Mouse (Mus musculus): Measurements from ENCODE around the gene Frem2. TPM values are rescaled to one million over a fixed set of nuclear protein-coding genes. Genes with fewer than 3 reads are reported as not detected.

The Frem2 gene
- total and polyA plus RNA-seq, 3 experiments: 3.5 to 6.7 (median 5.3) TPM

- H3K27ac ChIP-seq: no peak overlapping the region
- TF ChIP-seq CTCF (IDR thresholded peaks at IDR 0.05) (no peak), POLR2A (IDR thresholded peaks at IDR 0.05; ENCODE audit: insufficient read depth, low read depth, low read length) (no peak), EP300 (IDR thresholded peaks at IDR 0.05; ENCODE audit: insufficient read depth, low read depth, low read length) (no peak)
- no peaks in the 10 kb centered on the region for H3K4me1 ChIP-seq (ENCODE audit: control insufficient read depth, insufficient read depth, low read length)
- 80% methylated on average over 6 of the region's 6 CpGs for WGBS
- H3K4me3 ChIP-seq: no peak overlapping the region
- intact Hi-C loops (cut with DNase I): no loop called here
- no peaks in the 10 kb centered on the region for H3K27me3 ChIP-seq (ENCODE audit: control insufficient read depth, insufficient read depth, low read length)
- H3K79me2 ChIP-seq (replicated peaks; ENCODE audit: control insufficient read depth, insufficient read depth, low read length): no peaks in the 10 kb centered on the region
- DNase-seq: no peak
- no peaks in the 10 kb centered on the region for H3K36me3 ChIP-seq (ENCODE audit: control insufficient read depth, insufficient read depth, low read length)
- H3K9ac ChIP-seq (ENCODE audit: low read depth, low read length): no peak overlapping the region
Observed at GRCm38 (mm10) chr3:53687776-53688175, 30.6 kb upstream of the Frem2 start.

GRCm38 (mm10) chr3:53682244-53682643, 25.1 kb upstream of the Frem2 start:
- no peaks in the 10 kb centered on the region for H3K4me1 ChIP-seq (ENCODE audit: control insufficient read depth, insufficient read depth, low read length)
- H3K36me3 ChIP-seq (ENCODE audit: control insufficient read depth, insufficient read depth, low read length): no peaks in the 10 kb centered on the region
- no peak for TF ChIP-seq CTCF (IDR thresholded peaks at IDR 0.05)
- TF ChIP-seq POLR2A (IDR thresholded peaks at IDR 0.05; ENCODE audit: insufficient read depth, low read depth, low read length): no peak
- no peak for TF ChIP-seq EP300 (IDR thresholded peaks at IDR 0.05; ENCODE audit: insufficient read depth, low read depth, low read length)
- no peaks in the 10 kb centered on the region for H3K27me3 ChIP-seq (ENCODE audit: control insufficient read depth, insufficient read depth, low read length)
- intact Hi-C loops (cut with DNase I): no loop called here
- no peak overlapping the region for H3K4me3 ChIP-seq
- WGBS: 73% methylated on average over 2 of the region's 2 CpGs
- no peaks in the 10 kb centered on the region for H3K79me2 ChIP-seq (replicated peaks; ENCODE audit: control insufficient read depth, insufficient read depth, low read length)
- no peak for DNase-seq
- no peak overlapping the region for H3K27ac ChIP-seq
- no peak overlapping the region for H3K9ac ChIP-seq (ENCODE audit: low read depth, low read length)

GRCm38 (mm10) chr3:53680816-53681215, 23.7 kb upstream of the Frem2 start:
- no peak for DNase-seq
- H3K79me2 ChIP-seq (replicated peaks; ENCODE audit: control insufficient read depth, insufficient read depth, low read length): no peaks in the 10 kb centered on the region
- no peaks in the 10 kb centered on the region for H3K36me3 ChIP-seq (ENCODE audit: control insufficient read depth, insufficient read depth, low read length)
- WGBS: 23% methylated on average over 2 of the region's 2 CpGs
- no peak overlapping the region for H3K9ac ChIP-seq (ENCODE audit: low read depth, low read length)
- no peaks in the 10 kb centered on the region for H3K27me3 ChIP-seq (ENCODE audit: control insufficient read depth, insufficient read depth, low read length)
- no peak overlapping the region for H3K27ac ChIP-seq
- H3K4me3 ChIP-seq: no peak overlapping the region
- no peak for TF ChIP-seq EP300 (IDR thresholded peaks at IDR 0.05; ENCODE audit: insufficient read depth, low read depth, low read length)
- TF ChIP-seq POLR2A (IDR thresholded peaks at IDR 0.05; ENCODE audit: insufficient read depth, low read depth, low read length): no peak
- no peak for TF ChIP-seq CTCF (IDR thresholded peaks at IDR 0.05)
- H3K4me1 ChIP-seq (ENCODE audit: control insufficient read depth, insufficient read depth, low read length): no peaks in the 10 kb centered on the region
- intact Hi-C loops (cut with DNase I): no loop called here

- Histone ChIP-seq H3K27me3 (ENCODE audit: control insufficient read depth, insufficient read depth, low read length) (no peaks in the 10 kb centered on the region), H3K9ac (ENCODE audit: low read depth, low read length) (no peak overlapping the region), H3K79me2 (replicated peaks; ENCODE audit: control insufficient read depth, insufficient read depth, low read length) (no peaks in the 10 kb centered on the region), H3K4me1 (ENCODE audit: control insufficient read depth, insufficient read depth, low read length) (no peaks in the 10 kb centered on the region; the same call in 1 of the 2 replicates), H3K36me3 (ENCODE audit: control insufficient read depth, insufficient read depth, low read length) (no peaks in the 10 kb centered on the region; the same call in 1 of the 2 replicates), H3K27ac (no peak overlapping the region), H3K4me3 (no peak overlapping the region)
- intact Hi-C loops (cut with DNase I): no loop called here
- TF ChIP-seq CTCF (IDR thresholded peaks at IDR 0.05): no peak
- 18% methylated on average over 1 of the region's 1 CpGs for WGBS
- no peak for DNase-seq
Observed at GRCm38 (mm10) chr3:53674225-53674624, 17.1 kb upstream of the Frem2 start.

GRCm38 (mm10) chr3:53669736-53670135, 12.6 kb upstream of the Frem2 start:
- H3K4me1 ChIP-seq (ENCODE audit: control insufficient read depth, insufficient read depth, low read length): no peaks in the 10 kb centered on the region; the same call in 1 of the 2 replicates
- no peak overlapping the region for H3K4me3 ChIP-seq
- DNase-seq: no peak
- no peaks in the 10 kb centered on the region for H3K27me3 ChIP-seq (ENCODE audit: control insufficient read depth, insufficient read depth, low read length)
- H3K36me3 ChIP-seq (ENCODE audit: control insufficient read depth, insufficient read depth, low read length): no peaks in the 10 kb centered on the region; the same call in 1 of the 2 replicates
- no peak overlapping the region for H3K9ac ChIP-seq (ENCODE audit: low read depth, low read length)
- intact Hi-C loops (cut with DNase I): no loop called here
- no peak for TF ChIP-seq POLR2A (IDR thresholded peaks at IDR 0.05; ENCODE audit: insufficient read depth, low read depth, low read length)
- no peak for TF ChIP-seq EP300 (IDR thresholded peaks at IDR 0.05; ENCODE audit: insufficient read depth, low read depth, low read length)
- no peak for TF ChIP-seq CTCF (IDR thresholded peaks at IDR 0.05)
- H3K79me2 ChIP-seq (replicated peaks; ENCODE audit: control insufficient read depth, insufficient read depth, low read length): no peaks in the 10 kb centered on the region
- WGBS: 70% methylated on average over 2 of the region's 2 CpGs
- H3K27ac ChIP-seq: no peak overlapping the region

- no peaks in the 10 kb centered on the region for H3K79me2 ChIP-seq (replicated peaks; ENCODE audit: control insufficient read depth, insufficient read depth, low read length)
- peak overlapping the region; percentile 44 for H3K9ac ChIP-seq (ENCODE audit: low read depth, low read length)
- H3K27me3 ChIP-seq (ENCODE audit: control insufficient read depth, insufficient read depth, low read length): 0 out of 2 replicates have a peak, but pooled peaks cover 1% of the 10 kb centered on the region
- H3K4me3 ChIP-seq: peak overlapping the region; percentile 59
- peak in 1 of 2 experiments; percentile 38 for DNase-seq
- no peaks in the 10 kb centered on the region for H3K36me3 ChIP-seq (ENCODE audit: control insufficient read depth, insufficient read depth, low read length)
- TF ChIP-seq CTCF (IDR thresholded peaks at IDR 0.05): peak; percentile 73
- TF ChIP-seq POLR2A (IDR thresholded peaks at IDR 0.05; ENCODE audit: insufficient read depth, low read depth, low read length): no peak
- H3K27ac ChIP-seq: peak overlapping the region; percentile 51; the same call in 1 of the 2 replicates
- intact Hi-C loops (cut with DNase I): loop anchor here (1.0 to 5.0 kb wide), 2 partner anchors 68 to 131 kb away; no protein-coding TSS in a partner anchor
- 4% methylated on average over 21 of the region's 21 CpGs for WGBS
- H3K4me1 ChIP-seq (ENCODE audit: control insufficient read depth, insufficient read depth, low read length): no peaks in the 10 kb centered on the region
Observed at GRCm38 (mm10) chr3:53657744-53658534, 784 bp upstream of the Frem2 start.
